Mouse (Mus musculus): ENCODE results near the gene Trp53bp1.

DNA sequence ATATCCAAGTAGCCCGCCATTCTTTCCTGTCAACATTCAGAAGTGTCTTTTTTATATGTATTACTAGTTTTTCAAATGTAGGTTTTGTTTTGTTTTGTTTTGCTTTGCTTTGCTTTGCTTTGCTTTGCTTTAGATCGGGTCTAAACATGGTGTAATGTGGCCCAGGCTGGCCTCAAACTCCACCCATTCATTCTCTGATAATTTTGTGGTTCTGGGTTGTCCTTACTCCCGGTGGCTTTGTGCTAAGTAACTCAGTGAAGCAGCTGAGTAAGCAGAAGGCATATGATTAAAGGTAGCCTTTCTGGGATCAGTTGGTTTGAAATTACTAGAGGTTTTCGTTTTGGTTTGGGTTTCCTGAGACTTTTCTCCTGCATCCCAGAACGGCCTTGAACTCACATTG is 121.5 kb downstream of the Trp53bp1 start:
- TF ChIP-seq CTCF (IDR thresholded peaks at IDR 0.05; ENCODE audit: insufficient read depth, low read depth, low read length) = no peak
- no peak for TF ChIP-seq POLR2A (IDR thresholded peaks at IDR 0.05; ENCODE audit: insufficient read depth, low read depth, low read length)

Measured in olfactory bulb, adult 2 months (tissue).